Mouse (Mus musculus) E14TG2a.4 (cell line): Measurements from ENCODE around the gene Abi3bp.

Experiments
- H3K27me3 ChIP-seq: 2 replicates; pipeline ENCODE4 v1.6.1; 2014; ENCODE audit warnings: low read length, control low read depth; ENCODE audit not compliant: insufficient read depth
- H3K36me3 ChIP-seq: 2 replicates; pipeline ENCODE4 v1.6.1; 2014; ENCODE audit warnings: low read length, control low read depth; ENCODE audit not compliant: insufficient read depth
- H3K4me1 ChIP-seq: replicated peaks from 2 replicates; pipeline ENCODE4 v1.6.1; 2014; ENCODE audit warnings: low read depth, low read length, control low read depth
- H3K4me3 ChIP-seq: replicated peaks from 2 replicates; pipeline ENCODE4 v1.5.1; 2014; ENCODE audit warnings: mild to moderate bottlenecking, low read length
- H3K9me3 ChIP-seq: 2 replicates; pipeline ENCODE4 v1.6.1; 2014; ENCODE audit warnings: low read length, control low read depth
- CTCF ChIP-seq: conservative IDR thresholded peaks from 2 replicates; pipeline ENCODE4 v1.5.1; 2014; ENCODE audit warnings: low read length
- NANOG ChIP-seq: IDR thresholded peaks from 2 replicates; pipeline ENCODE4 v1.6.1; 2014; ENCODE audit warnings: borderline replicate concordance, low read length, mixed read lengths
- POU5F1 ChIP-seq: IDR thresholded peaks from 2 replicates; pipeline ENCODE4 v1.6.1; 2014; ENCODE audit warnings: low read length, borderline replicate concordance

Gene Abi3bp

GRCm38 (mm10) chr16:56646382-56647172 lies 168.9 kb downstream of the Abi3bp start:
- Histone ChIP-seq H3K27me3 (no peaks in the 10 kb centered on the region), H3K9me3 (no peaks in the 10 kb centered on the region), H3K4me3 (no peak overlapping the region), H3K36me3 (no peaks in the 10 kb centered on the region), H3K4me1 (no peaks in the 10 kb centered on the region)
- no peak for TF ChIP-seq POU5F1
- TF ChIP-seq NANOG, result no peak
- TF ChIP-seq CTCF, result no peak

- Histone ChIP-seq H3K4me1 (no peaks in the 10 kb centered on the region), H3K9me3 (no peaks in the 10 kb centered on the region), H3K4me3 (no peak overlapping the region), H3K36me3 (no peaks in the 10 kb centered on the region), H3K27me3 (no peaks in the 10 kb centered on the region)
- no peak for TF ChIP-seq POU5F1
- TF ChIP-seq CTCF, result no peak
- TF ChIP-seq NANOG, result no peak
Observed at GRCm38 (mm10) chr16:56655193-56655910, 177.7 kb downstream of the Abi3bp start.

GRCm38 (mm10) chr16:56658866-56659265 lies 181.2 kb downstream of the Abi3bp start:
- TF ChIP-seq CTCF (no peak), NANOG (no peak), POU5F1 (no peak)
- H3K9me3 ChIP-seq, result no peaks in the 10 kb centered on the region
- no peaks in the 10 kb centered on the region for H3K36me3 ChIP-seq
- no peaks in the 10 kb centered on the region for H3K4me1 ChIP-seq
- no peaks in the 10 kb centered on the region for H3K27me3 ChIP-seq
- H3K4me3 ChIP-seq, result no peak overlapping the region

GRCm38 (mm10) chr16:56669520-56669919 lies 191.8 kb downstream of the Abi3bp start:
- no peaks in the 10 kb centered on the region for H3K4me1 ChIP-seq
- H3K27me3 ChIP-seq, result no peaks in the 10 kb centered on the region
- no peaks in the 10 kb centered on the region for H3K36me3 ChIP-seq
- no peak overlapping the region for H3K4me3 ChIP-seq
- no peaks in the 10 kb centered on the region for H3K9me3 ChIP-seq
- TF ChIP-seq POU5F1 (no peak), NANOG (no peak), CTCF (no peak)

DNA sequence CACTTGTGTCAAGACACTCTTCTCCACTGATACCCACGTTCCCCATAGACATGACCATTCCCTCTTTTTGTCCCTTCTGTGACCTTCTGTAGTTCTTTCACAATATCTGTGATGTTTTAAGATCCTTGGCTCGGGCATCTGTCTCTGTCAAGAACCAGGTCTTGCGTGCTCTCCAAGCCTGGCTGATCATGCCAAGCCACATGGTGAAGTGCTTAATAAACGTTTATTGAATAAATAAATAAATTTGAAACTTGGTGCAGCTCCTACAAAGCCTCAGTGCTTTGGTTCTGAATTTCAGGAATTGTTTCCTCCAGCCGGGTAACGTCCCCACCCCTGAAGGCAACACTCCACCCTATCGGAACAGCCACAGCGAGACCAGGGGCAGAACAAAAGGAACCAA lies 193.3 kb downstream of the Abi3bp start:
- TF ChIP-seq CTCF (no peak), NANOG (no peak), POU5F1 (no peak)
- H3K9me3 ChIP-seq, result no peaks in the 10 kb centered on the region
- no peaks in the 10 kb centered on the region for H3K27me3 ChIP-seq
- H3K36me3 ChIP-seq, result no peaks in the 10 kb centered on the region
- no peak overlapping the region for H3K4me3 ChIP-seq
- H3K4me1 ChIP-seq, result no peaks in the 10 kb centered on the region

DNA sequence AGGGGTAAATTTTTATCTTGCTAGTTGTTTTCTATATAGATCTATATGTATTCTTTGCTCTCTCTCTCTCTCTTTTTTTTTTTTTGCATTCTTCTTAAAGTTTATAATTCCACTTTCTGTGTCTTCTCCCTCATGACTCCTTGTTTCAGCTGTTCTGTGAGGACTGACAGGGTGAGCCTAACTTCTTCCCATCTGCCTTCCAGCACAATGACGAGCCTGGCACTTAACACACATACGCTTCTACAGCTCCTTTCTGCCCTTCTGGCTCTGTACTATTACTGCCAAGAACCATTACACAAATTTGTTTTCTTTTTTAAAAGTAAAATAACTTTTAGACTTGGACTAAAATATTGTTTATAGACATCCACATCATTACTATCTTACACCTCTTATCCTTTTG lies 195.7 kb downstream of the Abi3bp start:
- H3K4me3 ChIP-seq, result no peak overlapping the region
- H3K36me3 ChIP-seq, result no peaks in the 10 kb centered on the region
- no peaks in the 10 kb centered on the region for H3K27me3 ChIP-seq
- H3K4me1 ChIP-seq, result no peaks in the 10 kb centered on the region
- no peaks in the 10 kb centered on the region for H3K9me3 ChIP-seq
- no peak for TF ChIP-seq NANOG
- no peak for TF ChIP-seq POU5F1
- no peak for TF ChIP-seq CTCF

DNA sequence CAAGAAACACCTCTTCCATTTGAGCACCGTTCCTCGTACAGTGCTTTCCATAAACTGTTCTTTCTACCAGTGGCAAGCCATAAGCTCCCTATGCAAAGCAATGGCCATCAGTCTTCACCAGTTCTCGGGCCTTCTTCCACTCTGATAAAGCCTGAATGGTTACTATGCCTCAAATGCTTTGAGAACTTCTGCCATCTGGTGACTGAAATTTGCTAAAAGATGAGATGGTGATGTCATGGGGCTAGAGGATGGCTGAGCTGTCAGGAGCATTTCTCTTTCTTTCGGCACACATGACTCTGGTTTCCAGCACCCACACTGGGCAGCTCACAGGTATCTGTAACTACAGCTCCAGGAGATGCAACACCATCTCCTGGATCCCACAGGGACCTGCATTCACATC lies 199.5 kb downstream of the Abi3bp start:
- H3K27me3 ChIP-seq, result no peaks in the 10 kb centered on the region
- no peaks in the 10 kb centered on the region for H3K4me1 ChIP-seq
- no peaks in the 10 kb centered on the region for H3K36me3 ChIP-seq
- H3K4me3 ChIP-seq, result no peak overlapping the region
- H3K9me3 ChIP-seq, result no peaks in the 10 kb centered on the region
- TF ChIP-seq POU5F1, result no peak
- no peak for TF ChIP-seq CTCF
- no peak for TF ChIP-seq NANOG

DNA sequence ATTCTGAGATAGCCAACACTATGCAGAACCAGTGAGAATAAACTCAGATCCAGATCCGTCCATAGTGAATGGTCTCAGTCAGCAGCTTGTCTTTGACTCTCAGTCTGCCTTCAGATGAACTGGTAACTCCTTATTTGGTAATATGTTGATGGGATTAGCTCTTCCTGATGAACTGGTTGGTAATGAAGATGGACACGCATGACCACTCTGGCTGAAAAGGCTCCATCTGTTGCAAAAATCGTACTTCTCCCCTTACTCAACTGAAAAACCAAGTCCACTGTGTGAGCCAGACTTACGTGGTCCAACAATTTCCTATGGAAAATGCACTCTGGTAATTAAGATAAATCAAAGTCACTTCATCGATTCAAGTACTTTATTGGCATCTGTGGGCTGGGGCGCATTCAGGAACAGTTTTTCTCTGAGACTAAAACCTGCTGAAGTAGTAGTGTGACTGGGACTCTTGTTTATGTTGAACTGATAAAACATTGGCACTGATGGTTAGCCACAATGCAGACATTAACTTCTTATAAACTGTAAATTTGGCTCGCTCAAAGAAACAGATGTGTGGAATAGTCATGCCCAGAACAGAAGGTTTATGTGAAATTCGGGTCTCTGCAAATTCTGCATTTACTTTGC lies 203.4 kb downstream of the Abi3bp start:
- TF ChIP-seq NANOG (no peak), CTCF (no peak), POU5F1 (no peak)
- Histone ChIP-seq H3K9me3 (no peaks in the 10 kb centered on the region), H3K4me1 (no peaks in the 10 kb centered on the region), H3K27me3 (no peaks in the 10 kb centered on the region), H3K36me3 (no peaks in the 10 kb centered on the region; the same call in 1 of the 2 replicates), H3K4me3 (no peak overlapping the region)
